Mouse (Mus musculus): Measurements from ENCODE around the gene Etv4. TPM values are rescaled to one million over a fixed set of nuclear protein-coding genes. Genes with fewer than 3 reads are reported as not detected.

The Etv4 gene
- polyA plus RNA-seq, 1 experiment from 2014 or later: 4.7 TPM

- Histone ChIP-seq H3K36me3 (replicated peaks) (no peaks in the 10 kb centered on the region), H3K27ac (no peak overlapping the region), H3K4me2 (peak overlapping the region; percentile 89), H3K27me3 (peaks cover 92% of the 10 kb centered on the region), H3K4me3 (replicated peaks) (peak overlapping the region; percentile 53), H3K9me3 (no peaks in the 10 kb centered on the region), H3K9ac (peak overlapping the region; percentile 61), H3K4me1 (peaks cover 19% of the 10 kb centered on the region)
- WGBS: 2% methylated on average over 17 of the region's 19 CpGs
- ATAC-seq (ENCODE audit: low FRiP score): no peak
Measured at GRCm38 (mm10) chr11:101784072-101784471, 1.1 kb downstream of the Etv4 start.

- ATAC-seq (ENCODE audit: low FRiP score): no peak
- Histone ChIP-seq H3K27me3 (peaks cover 92% of the 10 kb centered on the region), H3K27ac (no peak overlapping the region), H3K9me3 (no peaks in the 10 kb centered on the region), H3K4me1 (peaks cover 19% of the 10 kb centered on the region), H3K9ac (peak overlapping the region; percentile 61; the same call in 1 of the 2 replicates), H3K36me3 (replicated peaks) (no peaks in the 10 kb centered on the region), H3K4me3 (replicated peaks) (peak overlapping the region; percentile 53), H3K4me2 (peak overlapping the region; percentile 89)
- 19% methylated on average over 9 of the region's 9 CpGs for WGBS
Measured at GRCm38 (mm10) chr11:101783584-101783983, 1.6 kb downstream of the Etv4 start.

GRCm38 (mm10) chr11:101783135-101783534, 2.0 kb downstream of the Etv4 start:
- no peak overlapping the region for H3K27ac ChIP-seq
- H3K4me3 ChIP-seq (replicated peaks): no peak overlapping the region
- H3K9ac ChIP-seq: no peak overlapping the region
- H3K27me3 ChIP-seq: peaks cover 88% of the 10 kb centered on the region
- no peak overlapping the region for H3K4me2 ChIP-seq
- H3K9me3 ChIP-seq: no peaks in the 10 kb centered on the region
- 62% methylated on average over 1 of the region's 1 CpGs for WGBS
- no peaks in the 10 kb centered on the region for H3K36me3 ChIP-seq (replicated peaks)
- H3K4me1 ChIP-seq: peaks cover 19% of the 10 kb centered on the region
- no peak for ATAC-seq (ENCODE audit: low FRiP score)

- Histone ChIP-seq H3K27ac (no peak overlapping the region), H3K27me3 (peaks cover 68% of the 10 kb centered on the region), H3K9ac (no peak overlapping the region), H3K4me3 (replicated peaks) (no peak overlapping the region), H3K4me1 (peaks cover 12% of the 10 kb centered on the region), H3K36me3 (replicated peaks) (no peaks in the 10 kb centered on the region), H3K4me2 (no peak overlapping the region), H3K9me3 (no peaks in the 10 kb centered on the region)
- no peak for ATAC-seq (ENCODE audit: low FRiP score)
- 70% methylated on average over 4 of the region's 4 CpGs for WGBS
Measured at GRCm38 (mm10) chr11:101776846-101777245, 8.3 kb downstream of the Etv4 start.

- H3K36me3 ChIP-seq (replicated peaks): peaks cover 22% of the 10 kb centered on the region
- 0 out of 2 replicates have a peak, but pooled peaks have one; percentile 51 for ATAC-seq (ENCODE audit: low FRiP score)
- no peak overlapping the region for H3K4me3 ChIP-seq (replicated peaks)
- peaks cover 12% of the 10 kb centered on the region for H3K4me1 ChIP-seq
- H3K27ac ChIP-seq: no peak overlapping the region
- no peak overlapping the region for H3K9ac ChIP-seq
- WGBS: 1% methylated on average over 16 of the region's 16 CpGs
- peaks cover 60% of the 10 kb centered on the region for H3K27me3 ChIP-seq
- no peaks in the 10 kb centered on the region for H3K9me3 ChIP-seq
- peak overlapping the region; percentile 42 for H3K4me2 ChIP-seq
Measured at GRCm38 (mm10) chr11:101772449-101772848, 12.7 kb downstream of the Etv4 start.

- 13% methylated on average over 5 of the region's 5 CpGs for WGBS
- no peaks in the 10 kb centered on the region for H3K9me3 ChIP-seq
- H3K4me1 ChIP-seq: peaks cover 12% of the 10 kb centered on the region
- peaks cover 26% of the 10 kb centered on the region for H3K36me3 ChIP-seq (replicated peaks)
- ATAC-seq (ENCODE audit: low FRiP score): no peak
- H3K27me3 ChIP-seq: peaks cover 58% of the 10 kb centered on the region
- peak overlapping the region; percentile 42 for H3K4me2 ChIP-seq
- H3K9ac ChIP-seq: no peak overlapping the region
- H3K27ac ChIP-seq: no peak overlapping the region
- H3K4me3 ChIP-seq (replicated peaks): no peak overlapping the region
Measured at GRCm38 (mm10) chr11:101772027-101772426, 13.1 kb downstream of the Etv4 start.

GRCm38 (mm10) chr11:101770266-101770665, 14.9 kb downstream of the Etv4 start:
- no peak for ATAC-seq (ENCODE audit: low FRiP score)
- Histone ChIP-seq H3K27me3 (peaks cover 48% of the 10 kb centered on the region), H3K9ac (no peak overlapping the region)

GRCm38 (mm10) chr11:101768721-101769120, 16.4 kb downstream of the Etv4 start:
- Histone ChIP-seq H3K4me1 (peaks cover 12% of the 10 kb centered on the region), H3K4me3 (replicated peaks) (no peak overlapping the region), H3K4me2 (no peak overlapping the region), H3K9me3 (no peaks in the 10 kb centered on the region), H3K27ac (no peak overlapping the region), H3K27me3 (peaks cover 35% of the 10 kb centered on the region), H3K36me3 (replicated peaks) (peaks cover 57% of the 10 kb centered on the region), H3K9ac (no peak overlapping the region)
- 93% methylated on average over 6 of the region's 6 CpGs for WGBS
- no peak for ATAC-seq (ENCODE audit: low FRiP score)

More at GRCm38 (mm10) chr11:101770266-101770665, 14.9 kb downstream of the Etv4 start:
- Histone ChIP-seq H3K36me3 (replicated peaks) (peaks cover 42% of the 10 kb centered on the region), H3K4me1 (peaks cover 12% of the 10 kb centered on the region), H3K4me3 (replicated peaks) (no peak overlapping the region), H3K4me2 (no peak overlapping the region), H3K27ac (no peak overlapping the region), H3K9me3 (no peaks in the 10 kb centered on the region)
- 86% methylated on average over 12 of the region's 12 CpGs for WGBS

GRCm38 (mm10) chr11:101767326-101767725, 17.8 kb downstream of the Etv4 start:
- peaks cover 63% of the 10 kb centered on the region for H3K36me3 ChIP-seq (replicated peaks)
- H3K9ac ChIP-seq: no peak overlapping the region
- WGBS: 65% methylated on average over 5 of the region's 5 CpGs
- H3K4me1 ChIP-seq: peaks cover 5% of the 10 kb centered on the region
- H3K4me3 ChIP-seq (replicated peaks): no peak overlapping the region
- no peaks in the 10 kb centered on the region for H3K9me3 ChIP-seq
- no peak for ATAC-seq (ENCODE audit: low FRiP score)
- peaks cover 24% of the 10 kb centered on the region for H3K27me3 ChIP-seq
- H3K27ac ChIP-seq: no peak overlapping the region
- no peak overlapping the region for H3K4me2 ChIP-seq

- peaks cover 79% of the 10 kb centered on the region for H3K36me3 ChIP-seq (replicated peaks)
Measured at GRCm38 (mm10) chr11:101764546-101764945, 20.6 kb downstream of the Etv4 start.

GRCm38 (mm10) chr11:101763723-101764122, 21.4 kb downstream of the Etv4 start:
- 65% methylated on average over 7 of the region's 7 CpGs for WGBS

More at GRCm38 (mm10) chr11:101764546-101764945, 20.6 kb downstream of the Etv4 start:
- Histone ChIP-seq H3K27ac (no peak overlapping the region), H3K4me3 (replicated peaks) (no peak overlapping the region), H3K9me3 (no peaks in the 10 kb centered on the region), H3K4me2 (no peak overlapping the region), H3K9ac (no peak overlapping the region), H3K27me3 (no peaks in the 10 kb centered on the region), H3K4me1 (no peaks in the 10 kb centered on the region)
- 93% methylated on average over 8 of the region's 8 CpGs for WGBS
- ATAC-seq (ENCODE audit: low FRiP score): no peak

GRCm38 (mm10) chr11:101759530-101759929, 25.6 kb downstream of the Etv4 start:
- no peak overlapping the region for H3K4me2 ChIP-seq
- H3K36me3 ChIP-seq (replicated peaks): peaks cover 80% of the 10 kb centered on the region
- ATAC-seq (ENCODE audit: low FRiP score): no peak
- no peaks in the 10 kb centered on the region for H3K9me3 ChIP-seq
- H3K27ac ChIP-seq: no peak overlapping the region
- H3K4me3 ChIP-seq (replicated peaks): no peak overlapping the region
- WGBS: 96% methylated on average over 3 of the region's 3 CpGs
- no peaks in the 10 kb centered on the region for H3K27me3 ChIP-seq
- H3K9ac ChIP-seq: no peak overlapping the region
- no peaks in the 10 kb centered on the region; the same call in 1 of the 2 replicates for H3K4me1 ChIP-seq

More at GRCm38 (mm10) chr11:101763723-101764122, 21.4 kb downstream of the Etv4 start:
- no peak overlapping the region for H3K4me3 ChIP-seq (replicated peaks)
- H3K27me3 ChIP-seq: no peaks in the 10 kb centered on the region
- H3K9me3 ChIP-seq: no peaks in the 10 kb centered on the region
- no peaks in the 10 kb centered on the region for H3K4me1 ChIP-seq
- ATAC-seq (ENCODE audit: low FRiP score): no peak
- peaks cover 81% of the 10 kb centered on the region for H3K36me3 ChIP-seq (replicated peaks)
- no peak overlapping the region for H3K9ac ChIP-seq
- no peak overlapping the region for H3K4me2 ChIP-seq
- no peak overlapping the region for H3K27ac ChIP-seq

- H3K27ac ChIP-seq: no peak overlapping the region
- peaks cover 82% of the 10 kb centered on the region for H3K36me3 ChIP-seq (replicated peaks)
- H3K9ac ChIP-seq: no peak overlapping the region
- no peaks in the 10 kb centered on the region; the same call in 1 of the 2 replicates for H3K4me1 ChIP-seq
- H3K9me3 ChIP-seq: no peaks in the 10 kb centered on the region
- WGBS: 82% methylated on average over 5 of the region's 5 CpGs
- H3K4me3 ChIP-seq (replicated peaks): no peak overlapping the region
- no peak for ATAC-seq (ENCODE audit: low FRiP score)
- no peaks in the 10 kb centered on the region for H3K27me3 ChIP-seq
- H3K4me2 ChIP-seq: no peak overlapping the region
Measured at GRCm38 (mm10) chr11:101758431-101758830, 26.7 kb downstream of the Etv4 start.
